Mouse (Mus musculus): Measurements from ENCODE around the gene Cdkn2b.
A peak's percentile ranks its signal among the peaks of the same experiment; 100 is the strongest.

Gene Cdkn2b

GRCm38 (mm10) chr4:89310491-89311254 lies at the start of gene Cdkn2b:
Cdkn2b (minus strand) TSS chr4:89311039.
- DNase-seq, result peak; percentile 40

- no peak for DNase-seq
Observed at GRCm38 (mm10) chr4:89360349-89360748, 49.5 kb upstream of the Cdkn2b start.

- no peak for DNase-seq
Observed at GRCm38 (mm10) chr4:89359506-89359905, 48.7 kb upstream of the Cdkn2b start.

DNA sequence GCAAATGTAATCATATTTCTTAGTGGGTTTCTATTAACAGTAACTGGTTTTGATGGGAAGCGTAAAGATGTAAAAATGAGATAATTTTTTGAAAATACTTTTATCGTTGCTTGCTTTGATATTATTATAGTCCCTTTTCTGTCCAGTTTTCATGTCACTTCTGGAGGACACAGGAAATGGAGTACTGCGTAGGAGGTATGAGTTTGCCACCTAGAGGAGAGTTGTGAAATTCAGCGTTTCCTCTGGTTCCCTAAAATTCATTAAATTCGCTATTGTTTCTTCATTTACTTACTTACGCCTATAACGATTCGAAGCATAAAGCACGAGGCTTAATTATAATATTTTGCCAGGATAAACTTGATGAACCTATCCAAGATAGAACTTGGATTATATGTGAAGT lies 43.1 kb upstream of the Cdkn2b start:
- DNase-seq, result no peak

GRCm38 (mm10) chr4:89353071-89353582 lies 42.3 kb upstream of the Cdkn2b start:
- DNase-seq, result no peak

GRCm38 (mm10) chr4:89351474-89351873 lies 40.6 kb upstream of the Cdkn2b start:
- DNase-seq, result no peak

DNA sequence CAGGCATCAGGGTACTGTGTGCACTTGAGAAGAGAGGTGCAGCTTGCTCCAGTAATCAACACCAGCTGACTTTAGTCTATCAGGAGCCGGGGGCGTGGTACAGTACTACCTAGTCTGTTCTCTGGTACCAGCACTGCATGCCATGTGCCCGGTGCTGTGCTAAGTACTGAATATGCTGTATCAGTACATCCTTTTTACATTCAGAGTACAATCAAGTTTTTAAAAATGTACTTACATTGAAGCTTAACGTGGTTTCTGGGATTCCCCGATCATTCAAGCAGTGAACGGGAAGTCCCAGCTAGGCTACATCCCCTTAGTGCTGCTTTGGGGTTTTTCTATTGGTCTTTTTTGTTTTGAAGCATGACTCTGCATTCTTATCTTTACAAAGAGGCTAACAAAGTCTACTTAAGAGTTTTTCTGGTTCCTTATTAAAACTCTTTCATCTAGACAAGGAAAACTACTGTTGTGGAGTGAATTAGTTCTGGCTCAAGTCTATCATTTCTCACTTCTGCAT lies 40.2 kb upstream of the Cdkn2b start:
- no peak for DNase-seq

DNA sequence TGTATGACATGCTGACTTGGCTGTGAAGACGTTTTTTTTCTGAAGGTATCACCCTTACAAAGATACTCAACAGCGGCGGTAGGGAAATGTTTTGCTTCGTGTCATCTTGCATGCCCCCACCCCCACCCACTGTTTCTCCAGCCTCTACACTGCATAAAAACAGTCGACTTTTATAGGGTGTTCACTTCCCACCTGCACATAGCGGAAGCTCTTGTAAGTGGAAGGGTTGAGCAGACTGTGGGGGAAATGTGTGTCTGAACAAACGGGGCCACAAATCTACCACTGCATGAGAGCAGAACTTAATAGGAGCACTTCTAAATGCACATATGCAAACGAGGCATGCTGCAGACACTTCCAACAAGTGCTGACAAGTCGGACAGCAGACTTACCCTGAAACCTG lies 39.6 kb upstream of the Cdkn2b start:
- no peak for DNase-seq

DNA sequence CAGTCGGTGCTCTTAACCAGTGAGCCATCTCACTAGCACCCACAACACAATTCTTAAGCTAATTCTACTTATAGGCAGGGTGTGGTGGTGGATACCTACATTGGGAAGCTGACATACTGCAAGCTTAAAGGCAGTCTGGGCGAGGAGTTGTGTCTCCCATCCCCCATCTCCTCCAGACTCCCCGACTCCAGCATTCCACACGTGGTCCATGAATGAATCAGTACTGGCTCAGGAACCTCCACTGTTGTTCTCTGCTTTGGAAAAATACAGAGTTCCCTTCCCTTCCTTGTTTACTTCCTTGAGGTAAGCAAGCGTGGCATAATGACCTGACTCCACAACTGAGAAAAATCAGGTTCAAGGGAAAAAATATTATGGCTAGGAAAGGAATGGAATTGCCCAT lies 38.0 kb upstream of the Cdkn2b start:
- no peak for DNase-seq

GRCm38 (mm10) chr4:89313461-89313860 lies 2.6 kb upstream of the Cdkn2b start:
- no peak for DNase-seq

GRCm38 (mm10) chr4:89309996-89310395 lies 843 bp downstream of the Cdkn2b start:
- no peak for DNase-seq

DNA sequence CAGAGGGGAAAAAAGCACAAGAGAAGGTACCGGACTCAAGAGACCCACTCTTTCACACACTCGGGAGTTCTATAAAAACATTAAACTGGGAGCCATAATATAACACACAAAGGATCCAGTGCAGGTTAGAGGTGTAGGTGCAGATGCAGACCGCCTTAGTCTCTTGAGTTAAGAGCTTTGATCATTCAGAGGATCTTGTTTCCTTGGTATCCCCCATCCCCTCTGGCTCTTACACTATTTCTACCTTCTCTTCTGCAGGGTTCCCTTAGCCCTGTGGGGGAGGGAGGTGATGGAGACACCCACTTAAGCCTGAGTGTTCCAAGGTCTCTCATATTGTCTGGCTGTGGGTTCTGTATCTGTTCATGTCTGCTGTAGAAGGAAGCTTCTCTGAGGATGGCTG lies 2.8 kb downstream of the Cdkn2b start:
- no peak for DNase-seq

DNA sequence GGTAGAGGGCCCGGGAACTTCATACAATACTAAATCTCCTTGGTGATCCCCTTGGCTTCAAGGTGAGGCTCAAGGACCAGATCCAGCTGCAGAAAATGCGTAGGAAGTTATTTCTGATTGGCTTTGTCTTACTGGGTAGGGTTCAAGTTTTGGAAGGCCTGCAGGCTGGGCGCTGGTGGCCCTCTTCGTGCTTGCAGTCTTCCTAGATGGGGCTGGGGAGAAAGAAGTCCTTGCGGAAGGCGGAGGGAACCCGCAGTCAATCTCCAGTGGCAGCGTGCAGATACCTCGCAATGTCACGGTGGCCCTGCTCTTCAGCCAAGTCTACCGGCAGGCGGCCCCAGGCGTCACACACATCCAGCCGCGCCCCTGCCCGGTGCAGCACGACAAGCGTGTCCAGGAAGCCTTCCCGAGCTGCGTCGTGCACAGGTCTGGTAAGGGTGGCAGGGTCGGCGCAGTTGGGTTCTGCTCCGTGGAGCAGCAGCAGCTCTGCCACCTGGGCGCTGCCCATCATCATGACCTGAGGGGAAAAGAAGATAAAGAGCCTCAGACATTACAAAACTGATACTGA lies 4.0 kb downstream of the Cdkn2b start:
- no peak for DNase-seq

DNA sequence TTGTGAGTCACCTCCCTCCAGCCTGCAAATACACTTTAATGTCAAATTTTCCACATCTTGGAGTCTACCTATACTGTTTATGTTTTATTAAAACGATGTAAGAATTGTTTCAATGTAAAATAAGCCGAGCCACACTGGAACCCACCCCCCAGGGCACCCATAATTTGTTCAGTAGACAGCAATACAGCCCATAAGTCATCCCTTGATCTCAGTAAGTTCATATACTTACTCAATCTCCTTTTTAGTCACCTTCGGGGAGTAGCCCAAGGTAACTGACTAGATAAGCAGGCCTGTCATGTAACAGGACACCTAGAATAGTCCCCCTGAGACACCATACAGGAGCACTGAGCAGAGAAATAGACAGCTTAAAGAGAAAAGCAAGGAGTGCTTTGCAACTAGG lies 5.1 kb downstream of the Cdkn2b start:
- no peak for DNase-seq

- DNase-seq, result no peak
Observed at GRCm38 (mm10) chr4:89303281-89303995, 7.4 kb downstream of the Cdkn2b start.

DNA sequence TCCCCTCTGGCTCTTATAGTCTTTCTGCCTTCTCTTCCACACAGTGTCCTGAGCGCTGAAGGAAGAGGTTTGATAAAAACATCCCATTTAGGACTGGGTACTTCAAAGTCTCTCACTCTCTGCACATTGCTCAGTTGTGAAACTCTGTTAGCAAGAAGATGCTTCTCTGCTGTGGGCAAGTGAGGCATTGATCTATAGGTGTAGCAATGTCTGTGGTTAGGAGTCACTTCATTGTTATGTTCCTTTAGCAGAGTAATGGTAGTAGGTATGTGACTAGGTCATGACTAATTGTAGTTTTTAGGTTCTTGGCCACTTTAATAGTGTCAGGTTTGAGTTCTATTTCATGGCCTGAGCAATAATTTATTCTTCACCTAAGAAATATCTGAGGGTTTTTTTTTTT lies 8.7 kb downstream of the Cdkn2b start:
- no peak for DNase-seq

DNA sequence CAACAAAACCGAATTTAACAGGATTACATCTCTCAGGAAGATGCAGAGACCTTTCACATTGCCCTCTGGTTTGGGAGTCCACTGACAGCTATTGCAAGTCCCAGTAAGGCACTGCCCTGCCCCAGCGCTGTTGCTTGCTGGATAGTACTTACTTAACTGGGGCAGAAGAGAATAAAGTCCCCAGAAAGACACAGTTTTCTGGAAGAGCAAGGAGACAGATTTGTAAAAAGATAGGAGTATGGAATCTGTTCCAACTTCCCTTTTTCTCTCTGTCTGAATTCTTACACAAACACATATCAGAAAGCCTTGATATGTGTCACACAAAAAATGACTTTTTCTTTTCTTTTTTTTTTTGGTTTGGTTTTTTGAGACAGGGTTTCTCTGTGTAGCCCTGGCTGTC lies 11.1 kb downstream of the Cdkn2b start:
- DNase-seq, result no peak

- DNase-seq, result no peak
Observed at GRCm38 (mm10) chr4:89295441-89296220, 15.2 kb downstream of the Cdkn2b start.

GRCm38 (mm10) chr4:89294486-89295440 lies 16.1 kb downstream of the Cdkn2b start, which contains the start of gene Cdkn2a:
Cdkn2a (minus strand) TSS chr4:89294653.
- no peak for DNase-seq

- DNase-seq, result no peak
Observed at GRCm38 (mm10) chr4:89294091-89294485, 16.8 kb downstream of the Cdkn2b start.

DNA sequence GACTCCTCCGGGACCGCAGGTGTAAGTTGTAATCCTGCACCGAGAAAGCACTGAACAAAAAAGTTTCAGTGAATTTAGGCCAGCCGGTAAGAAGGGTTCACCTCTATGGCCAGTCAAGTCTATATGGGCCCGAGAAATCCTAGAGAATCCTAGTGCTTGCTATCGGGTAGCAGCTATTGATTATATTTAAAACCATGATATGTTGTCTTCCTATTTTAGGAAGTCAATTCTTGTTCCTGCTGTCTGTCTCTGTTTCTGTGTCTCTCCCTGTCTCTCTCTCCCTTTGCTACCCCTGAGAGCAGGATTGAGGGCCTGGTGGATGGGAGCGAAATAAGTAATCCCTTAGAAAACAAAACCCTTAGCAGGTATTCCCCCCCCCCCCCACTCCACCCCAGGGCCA lies 17.3 kb downstream of the Cdkn2b start:
- DNase-seq, result no peak

DNA sequence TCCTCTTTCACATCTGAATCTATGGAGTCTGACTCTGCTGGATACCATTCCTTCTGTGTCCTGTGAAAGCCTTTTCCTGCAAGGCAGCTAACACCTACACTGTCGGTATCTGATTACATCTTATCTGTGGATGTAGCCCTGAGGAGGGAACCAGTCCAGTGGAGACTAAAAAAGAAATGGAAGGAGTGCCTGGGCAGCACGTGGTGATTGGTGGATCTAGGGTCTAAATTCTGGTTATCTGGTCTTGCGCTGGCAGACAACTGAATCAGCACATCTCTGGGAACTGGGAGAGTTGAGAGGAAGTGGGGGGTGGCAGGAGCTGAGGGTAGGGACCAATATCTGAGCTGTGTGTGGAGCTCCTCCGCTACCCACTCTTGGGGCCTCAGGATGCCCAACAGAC lies 21.8 kb downstream of the Cdkn2b start:
- no peak for DNase-seq
